Mouse (Mus musculus): ENCODE data around the gene Klhl22.
A peak's percentile ranks its signal among the peaks of the same experiment; 100 is the strongest.

The Klhl22 gene

DNA sequence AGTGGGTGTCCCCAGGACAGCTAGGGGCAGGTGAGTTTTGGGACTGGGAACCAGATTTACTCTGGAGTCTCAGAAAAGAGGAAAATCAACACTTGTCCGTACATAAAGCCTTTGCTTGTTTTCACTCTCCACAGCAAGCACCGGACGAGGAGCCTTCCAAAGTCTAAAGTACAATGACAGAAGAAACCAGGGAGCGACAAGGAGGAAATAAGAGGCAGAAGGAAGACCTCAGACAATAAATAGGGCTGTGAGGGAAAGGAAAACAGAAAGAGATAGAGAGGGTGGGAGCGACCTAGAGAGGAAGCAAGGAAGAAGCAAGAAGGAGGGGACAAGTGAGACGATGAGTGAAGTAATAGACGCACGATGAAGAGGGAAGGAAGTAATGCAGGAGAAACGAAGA lies 516 bp upstream of the Klhl22 start:
- DNase-seq = peak; percentile 54 to 55

DNA sequence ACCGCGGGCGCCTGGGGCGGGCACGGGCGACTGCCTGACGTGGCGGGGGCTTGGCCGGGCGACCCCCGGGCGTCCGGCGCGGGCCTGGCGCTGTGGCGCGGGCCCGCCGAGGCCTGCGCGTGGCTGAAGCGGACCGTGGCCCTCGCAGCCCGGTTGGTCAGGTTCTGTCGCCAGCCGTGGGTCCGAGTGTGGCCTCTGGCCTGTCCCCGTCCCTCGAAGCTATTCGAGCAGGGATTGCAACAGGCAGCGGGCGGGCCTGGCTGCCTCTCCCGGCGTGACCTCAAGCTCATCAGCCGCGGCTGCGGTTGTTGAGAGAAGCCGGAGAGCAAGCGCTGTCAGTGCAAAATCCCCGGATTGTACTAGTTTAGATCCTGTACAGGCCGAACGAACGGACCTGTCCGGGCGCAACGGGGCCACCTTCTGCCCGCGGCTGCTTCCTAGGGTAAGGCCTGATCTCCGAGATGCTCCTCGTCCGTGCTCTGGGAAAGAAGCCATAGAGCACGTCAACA lies 449 bp downstream of the Klhl22 start:
- peak; percentile 45 to 65 for DNase-seq

DNA sequence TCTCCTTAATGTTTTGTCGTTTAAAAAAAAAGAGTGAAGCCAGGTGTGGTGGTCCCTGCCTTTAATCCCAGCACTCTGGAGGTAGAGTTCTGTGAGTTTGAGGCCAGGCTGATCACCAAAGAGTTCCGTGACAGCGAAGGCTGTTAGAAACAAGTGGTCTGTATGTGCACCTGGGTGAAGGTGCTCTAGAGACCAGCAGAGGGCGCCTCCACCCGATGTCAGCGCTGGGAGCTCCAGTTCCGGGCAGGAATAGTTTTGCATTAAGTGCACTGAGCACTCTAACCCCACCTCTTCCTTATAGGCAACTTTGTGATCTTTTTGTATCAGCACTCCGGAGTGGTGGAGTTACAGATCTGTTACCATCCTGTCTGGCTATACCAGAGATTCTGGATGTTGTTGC lies 1.2 kb downstream of the Klhl22 start:
- DNase-seq = peak; percentile 39 to 76

DNA sequence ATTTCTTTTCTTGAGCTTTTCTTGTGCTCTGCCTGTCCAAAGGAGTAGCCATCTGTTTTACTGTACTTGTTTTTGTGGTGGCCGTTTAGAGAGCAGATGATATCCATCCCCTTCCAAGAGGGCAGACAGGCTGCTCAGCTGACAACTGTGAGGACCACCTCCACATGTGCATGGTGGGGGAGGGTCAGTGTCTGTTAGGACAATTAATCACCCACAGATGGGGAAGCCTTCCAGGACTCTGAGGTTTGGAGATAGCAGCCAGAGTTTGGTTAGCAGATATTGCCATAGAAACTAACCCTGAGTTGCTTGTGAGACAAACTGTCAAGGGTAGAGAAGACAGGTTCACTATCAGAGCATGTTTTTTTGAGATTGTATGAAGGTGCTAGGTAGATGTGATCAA lies 1.7 kb downstream of the Klhl22 start:
- DNase-seq = no peak

DNA sequence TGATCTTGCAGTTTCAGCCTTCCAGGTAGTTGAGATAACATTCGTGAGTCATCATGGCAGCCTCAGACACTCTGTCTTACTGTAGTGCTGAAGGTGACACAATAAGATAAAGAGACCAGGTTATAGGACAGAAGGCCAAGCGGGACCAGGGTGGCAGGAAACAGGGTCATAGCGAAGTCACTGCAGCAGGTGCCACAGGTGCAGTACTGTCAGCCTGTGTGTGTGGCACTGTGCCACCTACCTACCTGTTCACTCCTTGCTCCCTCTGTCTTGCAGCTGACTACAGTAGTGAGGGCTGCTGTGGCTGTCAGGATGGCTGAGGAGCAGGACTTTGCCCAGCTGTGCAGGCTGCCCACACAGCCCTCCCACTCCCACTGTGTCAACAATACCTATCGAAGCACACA lies 4.7 kb downstream of the Klhl22 start:
- peak; percentile 31 to 35 for DNase-seq

DNA sequence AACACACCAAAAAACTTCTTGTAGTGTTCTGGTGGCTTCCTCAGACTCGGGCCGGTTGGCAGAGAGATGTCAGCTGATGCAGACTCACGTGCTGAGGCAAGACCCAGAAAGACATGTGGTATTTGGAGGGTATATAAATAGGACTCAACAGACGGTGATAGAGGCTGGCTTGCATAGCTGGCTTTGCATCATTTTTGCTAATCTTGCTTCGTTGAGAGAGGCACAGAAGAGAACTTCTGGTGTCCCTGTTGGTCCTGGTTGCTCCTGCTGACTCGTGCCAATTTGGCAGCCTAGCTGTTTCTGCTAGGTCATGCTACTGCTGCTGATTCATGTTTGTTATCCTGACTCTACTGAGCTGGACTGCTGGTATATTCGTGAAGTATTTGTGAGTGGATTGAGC lies 9.4 kb downstream of the Klhl22 start:
- peak in 1 of 2 experiments; percentile 6 for DNase-seq

DNA sequence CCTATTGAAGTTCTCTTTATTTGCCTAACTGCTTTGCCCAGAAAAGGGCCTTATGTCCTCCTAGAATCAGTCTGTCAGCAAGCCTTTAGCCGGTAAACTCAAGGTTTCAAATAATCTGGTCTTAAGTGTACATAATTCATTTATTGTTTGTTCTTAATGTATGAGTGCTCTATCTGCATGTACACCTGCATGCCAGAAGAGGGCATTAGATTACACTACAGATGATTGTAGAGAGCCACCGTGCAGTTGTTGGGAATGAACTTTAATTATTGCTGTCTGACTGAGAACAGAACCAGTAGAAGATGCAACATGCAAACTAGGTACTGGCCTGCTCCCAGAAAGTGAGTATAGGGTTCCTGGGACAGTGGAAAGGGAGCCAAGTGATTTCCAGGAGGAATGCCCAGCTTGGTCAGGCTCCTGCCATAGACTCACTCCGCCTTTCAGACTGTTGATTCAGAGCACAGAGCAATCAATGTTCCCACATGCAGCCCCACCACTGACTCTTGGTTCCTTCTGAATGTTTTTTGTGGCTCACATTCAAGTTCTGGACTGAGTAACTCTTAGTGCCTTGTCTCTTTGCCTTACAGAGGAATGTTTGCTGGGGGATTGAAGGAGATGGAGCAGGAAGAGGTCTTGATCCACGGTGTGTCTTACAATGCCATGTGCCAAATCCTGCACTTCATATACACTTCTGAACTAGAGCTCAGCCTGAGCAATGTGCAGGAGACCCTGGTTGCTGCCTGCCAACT lies 11.9 kb downstream of the Klhl22 start:
- peak in 1 of 2 experiments; percentile 28 for DNase-seq

DNA sequence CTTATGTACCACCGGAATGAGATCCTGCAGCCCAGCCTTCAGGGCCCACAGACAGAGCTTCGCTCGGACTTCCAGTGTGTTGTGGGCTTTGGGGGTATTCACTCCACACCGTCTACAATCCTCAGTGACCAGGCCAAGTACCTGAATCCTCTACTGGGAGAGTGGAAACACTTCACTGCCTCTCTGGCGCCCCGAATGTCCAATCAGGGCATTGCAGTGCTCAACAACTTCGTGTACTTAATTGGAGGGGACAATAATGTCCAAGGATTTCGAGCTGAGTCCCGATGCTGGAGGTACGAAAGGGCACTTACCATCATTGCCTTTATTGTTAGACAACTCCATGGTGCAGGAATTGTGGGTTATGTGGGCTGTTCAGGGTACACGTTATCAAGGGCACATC lies 17.4 kb downstream of the Klhl22 start:
- DNase-seq = peak in 1 of 2 experiments; percentile 80

DNA sequence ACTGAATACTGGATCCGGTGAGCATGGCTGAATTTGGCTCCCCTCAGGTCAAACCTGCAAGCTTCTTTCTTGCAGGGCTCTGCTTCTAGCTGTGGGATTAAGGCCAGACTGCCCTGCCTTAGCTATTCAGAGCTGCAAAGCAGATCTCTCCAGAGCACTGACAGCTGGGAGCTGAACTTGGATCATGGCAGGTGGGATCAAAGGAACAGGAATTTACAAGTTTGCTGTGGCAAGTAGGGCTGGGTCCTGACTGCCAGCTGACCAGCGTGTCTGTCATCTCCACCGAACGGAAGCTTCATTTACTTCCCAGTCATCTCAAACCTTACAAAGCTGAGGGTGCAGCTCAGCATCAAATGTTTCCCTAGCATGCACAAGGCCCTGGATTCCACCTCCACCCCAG lies 18.8 kb downstream of the Klhl22 start:
- no peak for DNase-seq

DNA sequence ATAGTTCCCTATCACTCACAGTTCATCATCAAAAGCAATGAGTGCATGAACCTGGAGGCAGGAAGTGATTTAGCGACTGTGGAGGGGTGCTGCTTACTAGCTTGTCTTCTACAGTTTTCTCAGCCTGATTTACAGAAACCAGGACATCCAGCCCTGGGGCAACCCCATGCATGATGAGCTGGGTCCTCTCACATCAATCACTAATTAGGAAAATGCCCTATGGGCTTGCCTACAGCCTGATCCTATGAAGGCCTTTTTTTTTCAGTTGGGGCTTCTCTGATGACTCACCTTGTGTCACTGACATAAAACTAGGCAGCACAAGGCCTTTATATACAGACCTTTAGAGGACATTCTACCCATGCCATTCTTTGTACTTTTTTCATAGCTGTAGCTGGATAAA lies 20.3 kb downstream of the Klhl22 start:
- no peak for DNase-seq

DNA sequence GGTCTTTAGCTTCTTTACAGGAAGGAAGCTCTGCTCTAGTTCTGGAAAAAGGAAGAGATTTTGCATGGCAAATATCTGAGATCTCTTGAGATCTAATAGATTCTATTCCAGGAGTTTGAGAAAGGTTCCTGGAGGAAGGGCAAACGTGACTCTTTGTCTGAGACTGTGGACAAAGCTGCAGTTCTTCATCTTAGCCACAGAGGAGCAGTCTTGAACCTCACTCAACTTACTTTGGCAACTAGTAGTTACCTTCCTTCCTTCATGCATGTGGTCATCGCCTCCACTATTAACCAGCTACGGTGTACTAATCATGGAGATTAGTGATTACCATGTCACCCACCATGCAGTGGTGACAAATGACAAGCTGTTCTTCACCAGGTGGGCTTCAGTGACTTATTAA lies 25.9 kb downstream of the Klhl22 start:
- no peak for DNase-seq

DNA sequence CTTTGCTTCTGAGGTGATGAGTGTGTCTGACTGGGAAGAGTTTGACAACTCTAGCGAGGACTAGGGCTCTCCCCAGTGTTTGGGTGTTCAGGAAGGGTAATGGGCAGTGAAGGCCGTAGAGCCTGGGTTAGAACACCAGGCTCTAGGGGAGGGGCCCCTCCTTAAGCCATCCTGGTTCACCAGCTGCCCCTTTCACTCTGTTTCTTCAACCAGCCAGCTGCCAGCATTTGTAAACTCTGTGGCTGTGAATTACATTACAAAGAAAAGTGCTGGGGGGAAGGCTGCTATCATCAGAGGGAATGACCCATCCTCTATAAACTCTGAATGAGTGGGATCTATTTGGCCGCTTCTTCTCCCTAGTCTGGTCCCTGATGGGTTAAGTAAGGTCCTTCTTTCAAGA lies 33.3 kb downstream of the Klhl22 start:
- no peak for DNase-seq

DNA sequence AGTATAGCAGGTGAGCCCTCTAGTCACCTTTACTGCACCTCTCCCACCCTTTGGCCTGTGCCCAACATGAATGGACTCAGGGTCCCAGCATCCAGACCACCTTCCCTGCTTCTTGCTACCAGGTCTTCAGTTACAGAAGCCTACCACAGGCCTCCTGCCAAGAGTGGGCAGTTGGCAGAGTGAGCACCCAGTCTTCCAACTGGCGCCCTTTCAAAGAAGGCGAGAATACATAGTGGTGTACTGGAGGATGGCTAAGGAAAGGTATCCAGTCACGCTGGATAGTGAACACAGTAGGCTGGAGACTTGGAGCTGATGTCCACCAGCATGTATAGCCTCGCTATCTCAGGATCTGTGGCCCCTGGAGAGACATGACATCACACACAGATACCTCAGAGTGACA lies 34.6 kb downstream of the Klhl22 start:
- DNase-seq = no peak

DNA sequence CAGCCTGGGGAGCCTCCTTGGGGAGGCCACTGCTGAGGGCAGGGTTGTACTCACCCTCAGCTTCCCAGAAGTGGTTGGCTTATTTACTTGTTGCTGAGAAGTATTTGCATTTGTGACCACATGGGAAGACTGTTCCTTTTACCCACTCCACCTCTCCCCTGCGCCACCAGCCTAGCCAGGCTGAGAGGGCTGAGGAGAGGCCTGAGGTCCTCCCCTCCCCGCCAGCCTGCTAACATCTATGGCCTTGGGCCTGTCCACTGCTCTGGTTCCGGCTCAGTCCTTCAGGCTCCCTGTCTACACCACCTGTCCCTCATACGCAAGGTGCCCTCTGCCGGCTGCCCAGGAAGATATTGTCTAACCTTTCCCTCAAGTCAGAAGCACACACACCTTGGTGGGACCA lies 36.2 kb downstream of the Klhl22 start:
- DNase-seq = no peak

DNA sequence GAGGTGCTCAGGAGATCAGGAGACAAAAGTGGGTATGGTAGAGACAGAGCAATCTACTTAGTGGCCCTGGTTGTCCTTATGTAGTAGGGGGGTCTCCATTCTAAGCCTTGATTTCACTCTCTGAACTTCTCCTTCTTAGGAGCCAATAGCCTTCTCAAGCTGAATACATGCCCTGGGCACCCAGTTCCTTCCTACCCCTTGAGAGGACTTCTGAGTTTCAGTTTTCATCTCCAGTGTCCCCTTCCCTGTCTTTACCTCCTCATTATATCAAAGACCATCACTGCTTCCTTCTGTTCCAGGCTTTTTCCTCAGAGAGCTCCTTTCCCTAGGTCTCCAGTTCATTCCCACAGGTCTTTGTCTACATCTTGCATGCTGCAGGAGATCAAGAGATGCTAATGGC lies 37.1 kb downstream of the Klhl22 start:
- no peak for DNase-seq

DNA sequence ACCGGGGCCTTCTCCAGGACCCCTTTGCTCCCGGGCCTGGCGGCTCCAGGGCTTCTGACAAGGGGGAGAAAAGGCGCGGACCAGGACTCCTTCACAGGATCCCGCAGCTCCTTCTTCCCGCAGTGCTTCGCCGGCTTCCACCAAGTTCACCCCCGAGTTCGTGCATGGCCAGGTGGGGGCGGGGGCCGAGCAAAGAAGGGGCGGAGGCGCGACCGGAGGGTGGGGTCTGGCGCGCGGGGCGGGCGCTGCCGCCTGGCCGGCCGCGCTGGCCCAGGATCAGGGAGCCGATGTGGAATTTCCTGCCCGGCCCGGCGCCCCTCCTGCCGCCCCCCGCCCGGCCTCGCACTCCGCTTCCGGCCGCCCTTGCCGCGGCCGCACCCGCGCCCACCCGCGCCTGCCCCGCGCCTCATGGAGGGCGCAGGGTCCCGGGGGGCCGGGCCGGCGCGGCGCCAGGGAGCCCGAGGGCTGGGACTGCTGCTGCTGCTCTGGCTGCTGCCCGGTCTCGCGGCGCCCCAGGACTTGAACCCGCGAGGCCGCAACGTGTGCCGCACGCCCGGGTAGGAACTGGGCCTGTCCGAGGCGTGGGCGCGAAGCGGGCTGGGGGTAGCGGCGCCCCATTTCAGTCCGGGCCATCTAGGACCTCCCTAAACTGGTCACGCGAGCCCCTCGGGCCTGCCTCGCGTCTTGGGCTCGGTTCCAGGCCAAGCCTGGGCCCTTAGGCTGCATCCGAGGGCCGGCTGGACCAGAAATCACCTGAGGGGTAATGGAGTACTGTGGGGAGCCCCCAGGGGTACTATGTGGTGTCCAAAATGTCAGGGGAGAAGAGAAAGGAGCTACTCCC lies 37.8 kb downstream of the Klhl22 start, which contains the start of gene Scarf2:
Gene Scarf2, plus strand, starts transcription at position 312 of the 841 bp plus-strand sequence.
- peak; percentile 52 to 74 for DNase-seq

DNA sequence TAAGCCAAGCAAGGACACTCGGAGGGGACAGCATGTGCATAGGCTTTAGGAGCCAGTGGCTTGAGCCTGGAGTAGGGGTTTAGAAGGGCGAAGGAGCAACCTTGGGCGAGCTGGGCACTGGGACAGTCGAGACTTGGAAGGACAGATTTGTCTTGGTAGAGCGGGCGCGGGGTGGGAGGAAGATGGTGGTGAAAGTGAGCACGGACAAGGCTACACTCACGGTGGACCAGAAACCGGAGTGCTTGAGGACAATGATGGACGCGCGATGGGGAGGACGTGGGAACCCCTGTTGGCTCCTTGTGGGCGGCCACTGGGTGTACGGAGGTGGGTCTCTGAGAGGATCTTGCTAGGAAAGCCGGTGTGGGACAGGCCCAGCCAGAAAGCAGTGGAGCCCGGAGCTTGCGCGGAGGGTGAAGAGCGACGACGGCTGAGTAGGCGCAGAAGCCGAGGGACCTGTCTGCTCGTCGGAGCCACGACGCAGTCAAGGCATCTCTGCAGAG lies 38.4 kb downstream of the Klhl22 start:
- DNase-seq = peak in 1 of 2 experiments; percentile 38

DNA sequence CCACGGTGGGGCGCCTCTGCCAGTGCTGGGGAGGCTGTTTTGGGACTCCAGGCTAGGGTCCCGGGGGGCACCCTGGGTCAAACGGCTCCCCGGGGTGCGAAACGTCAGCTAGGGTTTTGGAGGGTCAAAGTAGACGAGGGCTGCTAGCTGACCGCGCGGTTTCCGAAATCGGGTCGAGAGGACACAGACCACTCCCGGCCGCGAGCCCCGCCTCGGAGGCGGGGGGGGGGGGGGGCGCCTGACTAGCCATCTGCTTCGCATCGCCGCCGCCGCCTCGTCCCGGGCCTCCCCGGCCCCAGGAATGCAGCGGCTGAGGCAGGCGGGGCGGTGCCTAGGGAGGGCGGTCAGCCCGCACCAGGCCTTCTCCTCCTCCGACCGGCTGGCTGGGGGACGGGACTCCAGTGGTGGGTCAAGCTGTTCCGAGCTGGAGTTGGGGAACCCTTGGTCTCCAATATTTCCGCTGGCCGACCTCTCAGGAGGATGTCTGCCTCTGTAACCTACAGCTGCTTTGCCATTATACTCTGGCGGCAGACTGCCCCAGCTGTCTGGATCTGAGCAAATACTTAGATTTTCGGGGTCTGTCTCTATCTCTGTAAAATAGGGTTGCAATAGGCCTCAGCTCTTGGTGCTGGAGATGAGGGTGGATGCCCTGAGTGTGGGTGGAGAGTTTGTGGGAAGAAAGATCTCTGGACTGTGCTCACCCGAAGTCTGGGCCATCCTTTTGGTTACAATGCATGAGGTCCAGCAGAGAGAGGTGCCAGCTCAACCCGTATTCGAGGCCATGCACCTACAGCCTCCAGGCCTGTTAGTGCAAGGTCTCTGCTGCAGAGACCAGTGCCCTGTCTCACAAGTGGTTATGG lies 39.1 kb downstream of the Klhl22 start:
- peak; percentile 68 to 73 for DNase-seq

DNA sequence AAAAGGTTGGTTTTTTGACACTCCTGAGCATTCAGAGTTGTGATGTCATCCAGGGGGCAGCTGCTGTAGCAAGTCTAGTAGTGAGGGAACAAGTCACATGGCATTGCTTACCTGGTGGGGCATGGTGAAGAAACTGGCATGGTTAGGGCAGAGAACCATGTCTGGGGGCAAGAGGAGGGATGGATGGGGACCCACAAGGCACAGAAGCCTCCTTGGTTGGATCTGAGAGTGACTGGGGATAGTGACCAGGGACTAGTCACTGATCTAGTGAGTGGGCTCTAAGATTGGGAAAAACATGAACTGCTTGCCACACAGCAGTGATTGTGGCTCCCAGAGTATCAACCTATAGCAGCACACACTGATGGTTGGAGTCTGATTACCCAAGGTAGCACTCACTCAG lies 40.2 kb downstream of the Klhl22 start:
- no peak for DNase-seq

DNA sequence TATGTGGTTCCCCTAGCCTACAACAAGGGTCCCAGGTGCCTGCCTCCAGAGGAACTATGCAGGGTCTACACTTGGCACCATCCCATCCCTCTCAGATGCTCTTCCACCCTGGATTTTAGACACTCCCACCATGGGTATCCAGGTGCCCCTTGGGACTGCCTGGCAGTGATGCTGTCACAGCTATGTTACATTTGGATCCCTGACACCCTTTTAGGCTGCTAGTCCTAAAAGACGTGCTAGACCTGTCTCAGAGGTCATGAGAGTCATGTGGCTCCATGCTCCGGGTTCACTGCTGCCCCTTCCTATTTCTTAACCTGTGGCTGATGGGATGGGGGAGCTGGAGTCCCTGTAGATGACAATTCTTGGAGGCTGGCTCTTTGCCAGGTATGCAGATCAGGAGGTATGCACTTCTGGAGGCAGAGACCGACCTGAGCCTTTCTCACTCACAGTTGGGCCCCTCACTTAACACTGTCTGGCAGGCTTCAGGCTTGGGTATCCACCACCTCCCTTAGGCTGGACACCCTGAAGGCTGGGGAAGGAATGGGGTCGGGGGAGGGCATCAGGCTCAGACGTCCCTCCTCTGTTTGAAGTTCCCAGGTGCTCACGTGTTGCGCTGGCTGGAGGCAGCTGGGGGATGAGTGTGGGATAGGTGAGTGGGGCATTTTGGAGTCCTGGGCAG lies 42.5 kb downstream of the Klhl22 start:
- DNase-seq = no peak

DNA sequence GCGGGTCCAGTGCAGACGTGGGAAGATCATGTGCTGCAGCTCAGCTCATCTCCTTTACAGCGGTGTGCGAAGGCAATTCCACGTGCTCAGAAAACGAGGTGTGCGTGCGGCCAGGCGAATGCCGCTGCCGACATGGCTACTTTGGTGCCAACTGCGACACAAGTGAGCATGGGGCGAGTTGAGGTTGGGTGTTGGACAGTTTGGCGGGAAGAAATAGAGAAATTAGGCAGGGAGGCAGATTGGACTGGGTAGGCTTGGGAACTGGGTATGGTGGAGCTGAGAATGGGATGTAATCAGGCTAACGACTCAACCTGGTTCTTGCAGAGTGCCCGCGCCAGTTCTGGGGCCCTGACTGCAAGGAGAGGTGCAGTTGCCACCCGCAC lies 43.0 kb downstream of the Klhl22 start:
- no peak for DNase-seq
